Mouse (Mus musculus): ENCODE data around the gene Akr1b8. TPM values are rescaled to one million over a fixed set of nuclear protein-coding genes. Genes with fewer than 3 reads are reported as not detected.
A peak's percentile ranks its signal among the peaks of the same experiment; 100 is the strongest.
"Not testable (repeated sequence)": the region's sequence is repeated elsewhere in the genome, so short reads cannot be mapped to it uniquely, and the experiment has no call there.

Gene Akr1b8
- polyA plus RNA-seq, 1 experiment from 2014 or later = 18.5 TPM

DNA sequence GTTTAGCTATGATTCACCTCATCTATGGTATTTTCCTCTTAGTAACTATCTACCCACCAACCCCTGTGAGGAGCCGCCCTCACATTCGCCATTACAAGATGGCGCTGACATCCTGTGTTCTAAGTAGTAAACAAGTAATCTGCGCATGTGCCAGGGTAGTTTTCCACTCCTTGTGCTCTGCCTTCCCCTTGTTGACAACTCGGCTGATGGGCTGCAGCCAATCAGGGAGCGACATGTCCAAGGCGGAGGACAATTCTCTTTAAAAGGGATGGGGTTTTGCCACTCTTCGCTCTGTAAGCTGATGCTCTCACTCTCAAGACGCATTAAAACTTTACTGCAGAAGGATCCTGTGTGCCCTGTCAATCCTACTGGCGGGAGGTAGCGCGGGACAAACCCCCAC lies 22.1 kb upstream of the Akr1b8 start:
- ATAC-seq (ENCODE audit: low FRiP score); H3K27me3 ChIP-seq: not testable (repeated sequence)
- 86% methylated on average over 12 of the region's 12 CpGs for WGBS

GRCm38 (mm10) chr6:34334673-34335072 lies 19.2 kb upstream of the Akr1b8 start:
- no peak for ATAC-seq (ENCODE audit: low FRiP score)
- Histone ChIP-seq H3K27ac (no peak overlapping the region), H3K4me2 (no peak overlapping the region), H3K36me3 (replicated peaks) (no peaks in the 10 kb centered on the region), H3K9ac (no peak overlapping the region), H3K4me3 (replicated peaks) (no peak overlapping the region), H3K27me3 (no peaks in the 10 kb centered on the region), H3K9me3 (no peaks in the 10 kb centered on the region), H3K4me1 (no peaks in the 10 kb centered on the region)
- WGBS = 88% methylated on average over 5 of the region's 5 CpGs

More for the DNA sequence above, 22.1 kb upstream of the Akr1b8 start:
- H3K4me3 ChIP-seq (replicated peaks); H3K9ac ChIP-seq; H3K9me3 ChIP-seq; H3K36me3 ChIP-seq (replicated peaks); H3K4me1 ChIP-seq; H3K27ac ChIP-seq; H3K4me2 ChIP-seq: not testable (repeated sequence)

GRCm38 (mm10) chr6:34337799-34338198 lies 16.1 kb upstream of the Akr1b8 start:
- Histone ChIP-seq H3K27ac (no peak overlapping the region), H3K27me3 (no peaks in the 10 kb centered on the region), H3K4me3 (replicated peaks) (no peak overlapping the region), H3K9ac (no peak overlapping the region), H3K4me2 (no peak overlapping the region), H3K4me1 (no peaks in the 10 kb centered on the region), H3K9me3 (no peaks in the 10 kb centered on the region), H3K36me3 (replicated peaks) (no peaks in the 10 kb centered on the region)
- ATAC-seq (ENCODE audit: low FRiP score) = no peak
- WGBS = 89% methylated on average over 2 of the region's 2 CpGs

GRCm38 (mm10) chr6:34341991-34342390 lies 11.9 kb upstream of the Akr1b8 start:
- no peaks in the 10 kb centered on the region for H3K27me3 ChIP-seq
- ATAC-seq (ENCODE audit: low FRiP score) = no peak
- no peak overlapping the region for H3K27ac ChIP-seq
- H3K9ac ChIP-seq = no peak overlapping the region
- no peaks in the 10 kb centered on the region for H3K9me3 ChIP-seq
- 90% methylated on average over 4 of the region's 4 CpGs for WGBS
- no peaks in the 10 kb centered on the region for H3K36me3 ChIP-seq (replicated peaks)
- no peak overlapping the region for H3K4me2 ChIP-seq
- no peak overlapping the region for H3K4me3 ChIP-seq (replicated peaks)
- H3K4me1 ChIP-seq = peaks cover 19% of the 10 kb centered on the region

DNA sequence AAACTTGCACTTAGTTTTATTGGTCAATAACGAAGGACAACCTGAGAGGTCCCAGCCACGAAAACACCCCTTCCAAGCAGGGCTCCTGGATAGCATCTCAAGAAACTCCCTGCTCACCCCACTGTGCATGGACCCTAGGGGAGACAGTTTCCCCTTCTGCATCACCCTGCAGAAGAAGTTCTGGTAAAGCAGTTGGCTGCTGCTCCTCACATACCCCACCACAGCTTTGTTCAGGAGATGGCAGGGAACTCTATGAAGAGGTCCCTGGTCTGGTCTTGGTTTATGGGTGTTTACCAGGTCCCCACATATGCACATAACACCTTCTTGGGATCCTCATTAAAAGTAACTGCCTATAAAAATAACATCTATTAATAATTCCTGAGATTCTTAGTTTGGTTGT lies 11.4 kb upstream of the Akr1b8 start:
- Histone ChIP-seq H3K9me3 (no peaks in the 10 kb centered on the region), H3K36me3 (replicated peaks) (no peaks in the 10 kb centered on the region), H3K9ac (no peak overlapping the region), H3K27ac (no peak overlapping the region), H3K4me3 (replicated peaks) (no peak overlapping the region), H3K4me2 (no peak overlapping the region), H3K4me1 (peaks cover 19% of the 10 kb centered on the region), H3K27me3 (no peaks in the 10 kb centered on the region)
- ATAC-seq (ENCODE audit: low FRiP score) = no peak
- 85% methylated on average over 2 of the region's 2 CpGs for WGBS

DNA sequence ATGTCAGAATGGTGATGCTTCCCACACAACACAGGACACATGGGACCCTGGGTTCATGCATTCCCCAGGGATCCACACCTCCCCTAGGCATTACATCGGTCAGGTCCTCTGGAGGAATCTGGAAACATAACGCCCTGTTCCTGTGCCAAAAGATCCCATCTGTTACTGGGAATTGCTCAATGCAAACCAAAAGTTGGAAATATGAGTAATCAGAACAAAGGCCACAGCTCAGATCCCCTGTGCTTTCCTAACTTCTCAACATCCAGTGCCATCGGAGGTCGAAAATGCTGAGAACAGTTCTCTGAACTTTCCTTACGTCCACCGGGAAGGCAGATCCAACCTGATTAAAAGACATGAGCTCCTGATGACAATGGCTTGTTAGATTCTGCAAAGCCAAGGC lies 10.5 kb upstream of the Akr1b8 start:
- Histone ChIP-seq H3K4me2 (no peak overlapping the region), H3K4me3 (replicated peaks) (no peak overlapping the region), H3K9me3 (no peaks in the 10 kb centered on the region), H3K27ac (no peak overlapping the region), H3K9ac (no peak overlapping the region), H3K36me3 (replicated peaks) (no peaks in the 10 kb centered on the region), H3K27me3 (no peaks in the 10 kb centered on the region), H3K4me1 (peaks cover 19% of the 10 kb centered on the region)
- ATAC-seq (ENCODE audit: low FRiP score) = no peak
- 88% methylated on average over 6 of the region's 6 CpGs for WGBS

GRCm38 (mm10) chr6:34344135-34344850 lies 9.6 kb upstream of the Akr1b8 start:
- Histone ChIP-seq H3K4me3 (replicated peaks) (no peak overlapping the region), H3K36me3 (replicated peaks) (no peaks in the 10 kb centered on the region), H3K27ac (no peak overlapping the region), H3K9ac (no peak overlapping the region), H3K4me1 (peaks cover 19% of the 10 kb centered on the region), H3K27me3 (no peaks in the 10 kb centered on the region), H3K4me2 (no peak overlapping the region), H3K9me3 (no peaks in the 10 kb centered on the region)
- ATAC-seq (ENCODE audit: low FRiP score) = no peak
- WGBS = 36% methylated on average over 10 of the region's 10 CpGs

- Histone ChIP-seq H3K4me3 (replicated peaks) (no peak overlapping the region), H3K9ac (no peak overlapping the region), H3K27ac (no peak overlapping the region), H3K4me2 (no peak overlapping the region), H3K36me3 (replicated peaks) (no peaks in the 10 kb centered on the region), H3K9me3 (no peaks in the 10 kb centered on the region), H3K27me3 (no peaks in the 10 kb centered on the region), H3K4me1 (peaks cover 19% of the 10 kb centered on the region)
- WGBS = 15% methylated on average over 9 of the region's 9 CpGs
- ATAC-seq (ENCODE audit: low FRiP score) = no peak
These were observed 9.0 kb upstream of the Akr1b8 start for GRCm38 (mm10) chr6:34344935-34345334.

- Histone ChIP-seq H3K9ac (no peak overlapping the region), H3K4me3 (replicated peaks) (no peak overlapping the region), H3K4me1 (peaks cover 19% of the 10 kb centered on the region), H3K27me3 (no peaks in the 10 kb centered on the region), H3K27ac (no peak overlapping the region), H3K9me3 (no peaks in the 10 kb centered on the region), H3K4me2 (no peak overlapping the region), H3K36me3 (replicated peaks) (no peaks in the 10 kb centered on the region)
- peak; percentile 63 for ATAC-seq (ENCODE audit: low FRiP score)
- 51% methylated on average over 14 of the region's 14 CpGs for WGBS
These were observed 7.6 kb upstream of the Akr1b8 start for GRCm38 (mm10) chr6:34346096-34346898.

GRCm38 (mm10) chr6:34350037-34350699 lies 3.8 kb upstream of the Akr1b8 start:
- Histone ChIP-seq H3K36me3 (replicated peaks) (no peaks in the 10 kb centered on the region), H3K4me1 (peaks cover 15% of the 10 kb centered on the region), H3K9ac (no peak overlapping the region), H3K4me3 (replicated peaks) (no peak overlapping the region), H3K27me3 (no peaks in the 10 kb centered on the region), H3K27ac (no peak overlapping the region), H3K9me3 (no peaks in the 10 kb centered on the region), H3K4me2 (no peak overlapping the region)
- ATAC-seq (ENCODE audit: low FRiP score) = no peak
- 89% methylated on average over 12 of the region's 12 CpGs for WGBS

DNA sequence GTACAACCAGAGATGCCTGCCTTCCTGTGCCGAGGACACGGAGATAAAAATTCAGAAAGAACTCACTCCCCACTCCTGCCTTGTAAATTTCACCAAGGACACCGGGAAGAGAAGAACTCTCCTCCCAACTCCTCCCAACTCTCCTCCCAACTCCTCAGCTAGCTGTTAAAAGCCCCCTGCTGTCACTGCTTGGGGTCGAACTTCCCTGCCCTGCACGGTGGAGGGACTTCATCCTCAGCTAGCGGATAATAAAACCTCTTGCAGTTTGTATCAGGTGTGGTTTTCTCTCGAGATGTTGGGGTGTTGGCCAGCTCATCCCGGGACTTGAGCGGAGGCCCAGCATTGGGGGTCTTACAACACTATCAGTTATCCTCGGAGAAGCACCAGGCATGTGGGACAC lies 2.4 kb upstream of the Akr1b8 start:
- ATAC-seq (ENCODE audit: low FRiP score); H3K4me2 ChIP-seq; H3K9ac ChIP-seq; H3K4me1 ChIP-seq; H3K9me3 ChIP-seq; H3K27ac ChIP-seq; H3K4me3 ChIP-seq (replicated peaks); H3K27me3 ChIP-seq; H3K36me3 ChIP-seq (replicated peaks): not testable (repeated sequence)
- 48% methylated on average over 10 of the region's 10 CpGs for WGBS

GRCm38 (mm10) chr6:34352401-34352800 lies 1.5 kb upstream of the Akr1b8 start:
- no peak for ATAC-seq (ENCODE audit: low FRiP score)
- Histone ChIP-seq H3K27ac (no peak overlapping the region), H3K9ac (no peak overlapping the region), H3K9me3 (no peaks in the 10 kb centered on the region), H3K4me3 (replicated peaks) (no peak overlapping the region), H3K27me3 (no peaks in the 10 kb centered on the region), H3K36me3 (replicated peaks) (no peaks in the 10 kb centered on the region), H3K4me1 (peaks cover 9% of the 10 kb centered on the region), H3K4me2 (no peak overlapping the region)
- WGBS = 96% methylated on average over 3 of the region's 3 CpGs
